Mouse (Mus musculus): ENCODE measurements around the gene Actl6b.

Actl6b gene

GRCm38 (mm10) chr5:137553411-137553837 lies at the start of gene Actl6b:
Actl6b (plus strand) TSS chr5:137553517.
- DNase-seq = peak; percentile 73 to 86

DNA sequence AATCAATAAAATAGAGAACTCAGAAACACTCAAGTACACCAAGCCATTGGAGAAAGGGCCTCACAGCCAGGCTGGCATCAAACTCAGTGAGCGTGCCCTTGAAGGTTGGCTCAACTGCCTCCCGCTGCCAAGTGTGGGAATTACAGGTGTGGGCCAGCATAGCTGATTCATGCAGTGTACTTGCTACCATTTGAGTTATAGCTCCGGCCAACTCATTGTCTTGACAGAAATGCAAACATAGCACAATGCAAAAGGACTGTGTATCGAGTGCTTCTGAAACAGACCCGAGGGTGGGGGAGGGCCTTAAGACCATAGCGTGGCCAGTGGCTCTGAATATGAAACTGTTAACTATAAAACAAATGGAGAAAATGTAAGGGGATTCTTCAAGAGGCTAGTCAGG lies 49.3 kb upstream of the Actl6b start:
- DNase-seq = peak in 1 of 2 experiments; percentile 57

- peak; percentile 79 to 90 for DNase-seq
Observed at GRCm38 (mm10) chr5:137510014-137510501, 43.3 kb upstream of the Actl6b start.

DNA sequence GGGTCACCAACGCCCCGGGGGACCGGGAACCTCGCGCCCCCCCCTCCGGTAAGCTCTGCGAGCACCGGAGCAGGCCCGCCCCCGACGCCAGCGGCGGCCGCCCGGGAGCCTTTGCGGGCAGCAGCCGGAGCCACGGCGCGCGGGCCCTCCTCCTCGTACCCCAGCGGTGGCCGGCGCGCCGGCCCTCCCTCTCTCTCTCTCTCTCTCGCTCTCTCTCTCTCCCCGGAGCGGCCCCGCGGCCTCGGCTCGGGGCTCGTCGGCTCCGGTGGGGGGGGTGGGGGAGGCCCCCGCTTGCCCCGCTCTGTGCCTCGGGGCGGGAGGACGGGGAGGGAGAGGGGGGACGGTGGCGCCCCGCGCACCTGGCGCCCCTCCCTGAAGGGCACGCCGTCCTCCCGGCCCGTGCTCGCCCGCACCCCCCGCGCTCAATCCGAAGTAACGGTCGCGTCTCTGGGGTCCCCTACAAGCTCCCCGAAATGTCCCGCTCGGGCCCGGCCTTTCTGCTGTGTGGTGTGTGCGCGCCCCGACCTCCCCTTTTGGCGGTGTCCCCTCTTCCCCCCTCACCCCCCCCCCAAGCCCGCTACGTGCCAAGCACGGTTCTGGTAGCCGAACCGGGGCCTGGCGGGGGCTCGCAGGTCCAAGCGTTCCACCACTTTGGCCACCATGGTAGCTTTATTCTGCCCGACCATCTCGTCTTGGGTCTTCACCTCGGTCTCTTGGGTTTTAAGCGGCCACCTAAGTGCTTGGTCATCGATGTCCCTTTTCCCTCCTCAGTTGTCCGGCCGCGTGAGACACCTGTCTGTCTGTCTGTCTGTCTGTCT lies 42.5 kb upstream of the Actl6b start:
- peak in 1 of 2 experiments; percentile 42 for DNase-seq

GRCm38 (mm10) chr5:137511706-137512105 lies 41.6 kb upstream of the Actl6b start:
- DNase-seq = no peak

- DNase-seq = peak in 1 of 2 experiments; percentile 75
Observed at GRCm38 (mm10) chr5:137512847-137513794, 40.2 kb upstream of the Actl6b start.

DNA sequence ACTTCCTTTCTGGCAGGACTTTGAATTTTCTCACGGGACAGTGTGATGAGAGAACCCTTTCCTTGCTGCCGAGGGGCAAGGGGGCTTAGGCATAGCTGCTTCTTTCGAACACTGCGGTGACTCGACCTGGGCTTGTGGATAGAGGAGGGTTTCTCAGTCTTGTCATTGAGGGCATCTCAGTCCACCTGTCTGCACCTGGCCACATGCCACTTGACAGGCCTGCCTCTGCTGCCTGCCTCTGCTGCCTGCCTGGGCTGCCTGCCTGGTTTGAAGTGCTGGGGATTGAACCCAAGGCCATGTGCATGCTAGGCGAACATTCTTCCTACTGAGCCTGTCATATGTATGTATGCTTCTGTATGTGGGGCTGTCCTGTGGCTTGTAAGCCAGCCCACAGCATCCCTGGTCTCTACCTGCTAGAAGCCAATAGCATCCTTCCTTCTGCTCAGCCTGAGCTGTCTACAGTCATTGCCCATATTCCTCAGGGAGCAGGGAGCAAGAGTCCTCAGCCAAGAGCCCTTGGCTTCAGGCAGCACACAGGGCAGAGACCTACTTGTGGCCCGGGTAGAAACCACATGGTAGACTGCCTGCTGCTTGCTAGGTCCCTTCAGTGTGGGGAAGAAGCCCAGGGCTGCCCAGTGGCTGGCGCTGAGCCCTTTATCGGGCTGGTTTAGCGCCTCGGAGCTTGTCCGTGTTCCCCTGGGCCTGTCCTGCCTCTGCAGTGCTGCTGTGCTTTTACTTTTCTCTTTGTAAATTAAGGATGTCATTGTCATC lies 39.2 kb upstream of the Actl6b start:
- DNase-seq = no peak

- no peak for DNase-seq
Observed at GRCm38 (mm10) chr5:137514811-137515210, 38.5 kb upstream of the Actl6b start.

DNA sequence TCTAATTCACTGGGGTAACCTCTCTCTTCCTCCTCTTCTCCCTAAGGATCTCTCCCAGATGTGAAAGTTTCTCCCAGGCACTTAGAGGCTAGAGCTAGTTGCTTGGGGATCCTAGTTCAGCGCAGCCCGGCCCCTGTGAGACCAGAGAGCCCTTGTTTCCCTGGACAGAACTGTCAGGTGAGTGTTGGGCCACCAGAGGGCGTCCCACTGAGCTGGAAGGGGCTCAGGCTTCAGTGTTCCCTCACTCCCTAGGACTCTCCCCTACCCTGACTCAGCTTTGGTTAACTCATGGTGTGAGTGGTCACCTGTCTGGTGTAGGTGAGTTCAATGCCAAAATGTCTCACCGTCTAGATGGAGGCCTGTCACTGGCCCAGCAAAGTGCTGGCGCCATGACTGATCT lies 34.9 kb upstream of the Actl6b start, which contains the start of gene Gigyf1:
Gene Gigyf1, plus strand, starts transcription at position 113 of the 400 bp plus-strand sequence.
- DNase-seq = peak in 1 of 2 experiments; percentile 69

DNA sequence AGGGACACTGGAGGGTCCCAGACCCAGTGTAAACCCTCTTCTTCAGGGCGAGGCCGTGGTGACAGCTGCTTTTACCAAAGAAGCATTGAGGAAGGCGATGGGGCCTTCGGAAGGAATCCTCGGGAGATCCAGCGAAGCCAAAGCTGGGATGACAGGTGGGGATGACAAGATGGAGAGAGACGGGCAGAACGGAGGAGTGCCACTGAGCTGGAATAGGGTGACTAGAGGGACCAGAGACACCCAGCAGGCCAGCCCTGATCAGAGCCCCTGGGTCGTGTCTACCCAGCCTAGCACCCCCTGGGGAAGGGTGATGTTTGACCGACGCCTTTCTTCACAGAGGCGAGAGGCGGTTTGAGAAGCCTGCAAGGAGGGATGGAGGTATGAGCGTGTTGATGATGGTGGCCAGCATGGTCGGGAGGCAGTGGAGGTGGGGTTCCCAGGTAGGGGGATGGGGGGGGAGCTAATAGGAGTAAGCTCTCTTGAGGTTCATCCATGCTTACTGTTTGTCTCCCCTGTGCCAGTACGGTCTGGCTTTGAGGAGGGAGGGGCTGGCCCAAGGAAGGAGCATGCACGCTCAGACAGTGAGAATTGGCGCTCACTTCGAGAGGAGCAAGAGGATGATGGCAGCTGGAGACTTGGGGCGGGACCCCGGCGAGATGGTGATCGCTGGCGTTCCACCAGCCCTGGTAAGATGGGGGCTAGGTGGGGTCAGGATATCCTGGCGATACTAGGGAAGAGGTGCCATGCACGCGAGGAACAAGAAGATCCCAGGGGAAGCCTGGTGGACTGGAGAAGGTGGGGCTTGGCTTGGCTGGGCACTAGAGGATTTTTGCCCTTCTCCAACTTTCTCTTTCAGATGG lies 33.4 kb upstream of the Actl6b start:
- no peak for DNase-seq

- DNase-seq = no peak
Observed at GRCm38 (mm10) chr5:137521861-137522260, 31.5 kb upstream of the Actl6b start.

DNA sequence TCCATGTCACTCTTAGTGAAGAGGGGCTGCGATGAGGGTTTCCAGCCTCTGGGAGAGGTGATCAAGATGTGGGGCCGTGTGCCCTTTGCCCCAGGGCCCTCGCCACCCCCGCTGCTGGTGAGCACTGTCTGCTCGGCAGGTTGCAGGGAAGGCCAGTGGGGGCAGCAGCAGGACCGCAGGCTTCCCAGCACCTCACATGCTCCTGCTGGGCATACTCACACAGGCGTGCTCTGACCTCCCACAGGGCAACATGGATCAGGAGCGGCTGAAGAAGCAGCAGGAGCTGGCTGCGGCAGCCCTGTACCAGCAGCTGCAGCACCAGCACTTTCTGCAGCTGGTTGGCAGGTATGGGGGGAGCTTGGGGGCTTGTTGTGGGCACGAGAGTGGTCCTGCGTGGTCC lies 30.6 kb upstream of the Actl6b start:
- no peak for DNase-seq

DNA sequence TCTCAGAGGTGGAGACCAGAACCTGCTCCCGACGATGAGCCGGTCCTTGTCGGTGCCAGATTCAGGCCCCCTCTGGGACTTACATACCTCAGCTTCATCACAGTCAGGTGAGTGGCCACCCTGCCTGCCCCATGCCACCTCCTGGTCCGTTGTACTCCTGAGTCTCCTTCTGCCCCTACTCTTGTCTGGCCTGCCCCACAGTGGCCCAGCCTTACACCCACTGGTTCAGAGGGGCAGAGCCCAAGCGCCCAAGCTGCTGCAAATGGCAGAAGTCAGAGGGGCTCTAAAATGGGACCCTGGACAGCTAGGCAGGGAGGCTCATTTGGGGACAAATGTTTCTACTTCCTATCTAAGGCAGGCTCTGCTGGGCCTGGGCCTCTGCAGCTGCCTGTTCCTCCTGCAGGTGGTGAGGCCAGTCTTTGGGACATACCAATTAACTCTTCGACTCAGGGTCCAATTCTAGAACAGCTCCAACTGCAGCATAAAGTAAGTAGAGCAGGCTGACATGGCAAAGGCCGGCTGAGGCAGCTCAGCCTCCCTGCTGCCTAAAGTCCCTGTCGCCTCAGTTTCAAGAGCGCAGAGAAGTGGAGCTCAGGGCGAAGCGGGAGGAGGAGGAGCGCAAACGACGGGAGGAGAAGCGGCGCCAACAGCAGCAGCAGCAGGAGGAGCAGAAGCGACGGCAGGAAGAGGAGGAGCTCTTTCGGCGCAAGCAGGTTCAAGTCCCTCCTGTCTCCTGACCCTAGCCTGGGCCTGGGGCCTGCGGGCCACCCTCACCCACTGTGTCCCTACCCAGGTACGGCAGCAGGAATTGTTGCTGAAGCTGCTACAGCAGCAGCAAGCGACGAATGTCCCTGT lies 29.7 kb upstream of the Actl6b start:
- DNase-seq = no peak

GRCm38 (mm10) chr5:137524251-137524515 lies 29.1 kb upstream of the Actl6b start:
- no peak for DNase-seq

GRCm38 (mm10) chr5:137524671-137525070 lies 28.6 kb upstream of the Actl6b start:
- DNase-seq = no peak

- DNase-seq = no peak
Observed at GRCm38 (mm10) chr5:137525511-137525910, 27.8 kb upstream of the Actl6b start.

DNA sequence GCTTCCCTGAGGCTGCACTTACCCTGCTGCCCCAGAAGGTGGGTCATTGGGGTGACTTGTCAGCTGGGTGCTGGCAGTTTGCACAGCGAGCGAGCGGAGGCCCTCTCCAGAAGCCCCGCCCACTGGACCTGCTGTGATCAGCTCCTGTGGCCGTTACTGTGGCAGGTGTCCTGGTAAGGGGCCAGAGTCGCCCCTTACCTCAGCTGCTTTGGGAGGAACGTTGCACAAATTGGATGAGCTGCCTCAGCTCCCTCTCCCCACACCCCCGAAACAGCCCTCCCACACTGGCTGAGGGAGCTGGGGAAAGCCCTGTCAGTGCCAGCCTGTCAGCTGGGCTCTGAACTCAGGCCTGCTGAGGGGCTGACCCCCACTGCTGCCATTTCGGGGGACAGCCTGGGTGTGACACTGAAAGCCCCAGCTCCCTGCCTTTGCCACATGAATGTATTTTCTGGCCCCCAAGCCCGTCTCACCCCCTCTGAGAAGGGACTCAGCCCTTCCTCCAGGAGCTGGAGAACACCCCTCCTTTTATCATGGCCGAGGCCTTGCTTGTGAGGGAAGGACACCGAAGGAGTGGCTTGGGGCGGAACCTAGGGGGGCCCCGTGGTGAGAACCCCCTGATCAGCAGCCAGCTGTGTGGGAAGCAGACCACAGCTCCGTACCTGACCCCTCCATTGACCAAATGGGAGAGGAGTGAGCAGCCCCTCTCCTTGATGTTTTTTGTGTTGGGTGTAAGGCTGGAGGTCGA lies 27.0 kb upstream of the Actl6b start:
- peak in 1 of 2 experiments; percentile 77 for DNase-seq

- no peak for DNase-seq
Observed at GRCm38 (mm10) chr5:137527413-137527812, 25.9 kb upstream of the Actl6b start.

DNA sequence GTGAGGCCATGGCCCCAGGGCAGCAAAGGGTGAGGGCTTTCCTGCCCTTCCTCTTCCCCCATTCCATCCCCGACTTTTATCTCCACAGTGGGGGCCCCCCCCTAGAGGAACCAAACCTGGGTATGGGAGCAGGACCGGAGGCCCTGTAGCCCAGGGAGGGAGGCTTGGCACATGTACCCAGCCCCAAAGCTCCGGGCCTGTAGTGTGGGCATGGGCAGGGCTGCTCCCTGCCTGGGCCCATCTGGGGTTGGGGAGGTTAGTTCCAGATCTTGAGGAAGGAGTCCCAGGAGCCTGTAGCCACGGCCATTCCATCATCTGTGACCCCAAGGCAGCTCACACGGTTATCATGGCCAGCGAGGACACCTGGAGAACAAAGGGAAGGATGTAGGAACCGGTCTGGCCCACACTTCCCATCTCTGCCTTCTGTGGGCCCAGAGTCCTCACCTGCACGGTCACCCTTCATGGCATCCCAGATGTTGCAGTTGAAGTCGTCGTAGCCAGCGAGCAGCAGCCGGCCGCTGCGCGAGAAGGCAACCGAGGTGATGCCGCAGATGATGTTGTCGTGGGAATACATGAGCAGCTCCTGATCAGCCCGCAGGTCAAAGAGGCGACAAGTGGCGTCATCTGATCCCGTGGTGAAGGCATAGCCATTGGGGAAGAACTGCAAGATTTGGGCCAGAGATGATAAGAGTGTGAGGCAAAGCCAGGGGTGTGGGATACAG lies 24.9 kb upstream of the Actl6b start:
- no peak for DNase-seq

Data from kidney, postnatal 36 days (tissue).